Mouse (Mus musculus): ENCODE data around the gene Ccar1. TPM values are rescaled to one million over a fixed set of nuclear protein-coding genes. Genes with fewer than 3 reads are reported as not detected.
"Not testable (repeated sequence)": the region's sequence is repeated elsewhere in the genome, so short reads cannot be mapped to it uniquely, and the experiment has no call there.

Ccar1 gene
- polyA plus RNA-seq, 1 experiment, result 94.1 TPM

DNA sequence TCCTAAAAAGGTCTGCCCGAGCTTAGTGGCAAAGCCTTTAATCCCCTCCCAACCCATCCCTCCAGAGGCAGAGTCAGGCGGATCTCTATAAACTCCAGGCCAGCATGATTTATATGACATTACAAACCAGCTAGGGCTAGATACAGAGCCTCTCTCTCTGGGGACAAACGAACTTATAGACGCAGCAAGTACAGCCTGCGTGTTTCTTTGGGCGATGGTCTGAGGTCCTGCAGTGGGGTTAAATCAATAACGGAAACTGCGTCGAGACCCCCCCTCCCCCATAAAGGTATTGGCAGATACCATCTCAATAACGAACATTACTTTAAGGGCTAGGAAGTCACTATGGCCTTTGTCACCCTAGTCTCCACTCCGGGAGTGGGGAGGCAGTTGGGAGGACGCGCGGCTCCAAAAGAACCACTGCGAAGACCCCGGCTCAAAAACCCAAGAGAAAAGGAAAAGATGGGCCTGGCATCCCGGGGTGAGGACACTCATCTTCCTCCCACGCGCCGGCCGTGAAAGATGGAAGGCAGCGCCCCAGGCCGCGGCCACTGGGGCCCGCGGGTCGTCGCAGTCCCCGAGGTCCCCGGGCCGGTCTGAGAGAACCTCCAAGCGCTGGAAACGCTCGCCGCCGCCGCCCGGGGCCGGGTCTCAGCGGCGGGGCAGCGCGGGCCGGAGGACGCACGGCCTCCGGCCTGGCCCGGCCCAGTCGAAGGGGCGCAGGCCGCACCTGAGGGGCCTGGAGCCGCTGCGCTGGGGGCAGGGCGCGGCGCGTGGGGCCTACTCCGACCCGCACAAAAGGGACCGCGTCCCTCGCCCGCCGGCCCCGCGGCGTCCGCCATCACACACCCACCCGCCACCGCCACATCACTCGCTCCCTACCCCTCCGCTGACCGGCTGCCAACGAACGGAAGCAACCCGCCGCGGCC lies 572 bp downstream of the Ccar1 start:
- H3K4me1 ChIP-seq (ENCODE audit: control insufficient read depth, insufficient read depth, low read length), result peaks cover 2% of the 10 kb centered on the region; the same call in 1 of the 2 replicates
- H3K36me3 ChIP-seq (ENCODE audit: control insufficient read depth, insufficient read depth, low read length), result peaks cover 2% of the 10 kb centered on the region
- no peaks in the 10 kb centered on the region for H3K27me3 ChIP-seq (ENCODE audit: control insufficient read depth, insufficient read depth, low read length)
- H3K27ac ChIP-seq (ENCODE audit: control insufficient read depth, insufficient read depth, low read depth, low read length), result peak overlapping the region; percentile 96
- H3K4me3 ChIP-seq (ENCODE audit: control insufficient read depth, low read depth, low read length), result peak overlapping the region; percentile 93
- no peak for TF ChIP-seq POLR2A (IDR thresholded peaks at IDR 0.05; ENCODE audit: control insufficient read depth, low read depth, low read length)
- TF ChIP-seq CTCF (IDR thresholded peaks at IDR 0.05; ENCODE audit: control insufficient read depth, insufficient read depth, insufficient replicate concordance, low read depth, low read length), result no peak

DNA sequence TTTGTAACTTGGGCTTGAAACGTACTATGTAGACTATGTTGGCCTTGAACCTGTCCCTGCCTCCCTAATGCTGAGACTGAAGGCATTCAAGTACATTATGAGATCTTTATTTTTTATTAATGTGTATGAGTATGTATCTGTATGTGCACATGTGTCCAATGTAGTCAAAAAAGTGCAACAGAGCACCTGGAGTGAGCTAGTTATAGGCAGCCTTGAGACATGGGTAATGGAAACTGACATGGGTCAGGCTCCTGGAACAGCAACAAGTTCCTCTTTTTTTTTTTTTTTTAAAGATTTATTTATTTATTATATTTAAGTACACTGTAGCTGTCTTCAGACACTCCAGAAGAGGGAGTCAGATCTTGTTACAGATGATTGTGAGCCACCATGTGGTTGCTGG lies 10.3 kb downstream of the Ccar1 start:
- H3K4me1 ChIP-seq (ENCODE audit: control insufficient read depth, insufficient read depth, low read length); H3K4me3 ChIP-seq (ENCODE audit: control insufficient read depth, low read depth, low read length); H3K36me3 ChIP-seq (ENCODE audit: control insufficient read depth, insufficient read depth, low read length); H3K27me3 ChIP-seq (ENCODE audit: control insufficient read depth, insufficient read depth, low read length); H3K27ac ChIP-seq (ENCODE audit: control insufficient read depth, insufficient read depth, low read depth, low read length): not testable (repeated sequence)

DNA sequence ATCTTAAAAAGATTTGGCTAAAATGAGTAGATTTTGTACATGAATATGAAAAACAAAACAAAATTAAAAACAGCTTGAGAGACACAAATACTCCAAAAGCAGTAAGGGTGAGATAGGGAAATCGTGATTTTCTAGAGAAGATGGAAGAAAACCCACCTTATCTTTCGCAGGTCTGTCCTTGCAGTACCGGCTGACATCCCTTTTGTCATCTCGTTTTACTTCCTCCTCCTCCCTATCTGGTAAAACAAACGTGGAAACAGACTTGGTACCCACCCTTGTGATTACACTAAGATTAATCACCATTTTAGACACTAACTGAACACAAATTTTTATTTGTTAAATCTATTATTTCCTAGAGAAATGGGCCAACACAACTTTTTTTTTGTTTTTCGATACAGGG lies 41.3 kb downstream of the Ccar1 start:
- Histone ChIP-seq H3K27me3 (ENCODE audit: control insufficient read depth, insufficient read depth, low read length) (no peaks in the 10 kb centered on the region), H3K36me3 (ENCODE audit: control insufficient read depth, insufficient read depth, low read length) (peaks cover 6% of the 10 kb centered on the region), H3K27ac (ENCODE audit: control insufficient read depth, insufficient read depth, low read depth, low read length) (no peak overlapping the region), H3K4me3 (ENCODE audit: control insufficient read depth, low read depth, low read length) (no peak overlapping the region), H3K4me1 (ENCODE audit: control insufficient read depth, insufficient read depth, low read length) (no peaks in the 10 kb centered on the region)
- TF ChIP-seq CTCF (IDR thresholded peaks at IDR 0.05; ENCODE audit: control insufficient read depth, insufficient read depth, insufficient replicate concordance, low read depth, low read length), result no peak
- TF ChIP-seq POLR2A (IDR thresholded peaks at IDR 0.05; ENCODE audit: control insufficient read depth, low read depth, low read length), result no peak

DNA sequence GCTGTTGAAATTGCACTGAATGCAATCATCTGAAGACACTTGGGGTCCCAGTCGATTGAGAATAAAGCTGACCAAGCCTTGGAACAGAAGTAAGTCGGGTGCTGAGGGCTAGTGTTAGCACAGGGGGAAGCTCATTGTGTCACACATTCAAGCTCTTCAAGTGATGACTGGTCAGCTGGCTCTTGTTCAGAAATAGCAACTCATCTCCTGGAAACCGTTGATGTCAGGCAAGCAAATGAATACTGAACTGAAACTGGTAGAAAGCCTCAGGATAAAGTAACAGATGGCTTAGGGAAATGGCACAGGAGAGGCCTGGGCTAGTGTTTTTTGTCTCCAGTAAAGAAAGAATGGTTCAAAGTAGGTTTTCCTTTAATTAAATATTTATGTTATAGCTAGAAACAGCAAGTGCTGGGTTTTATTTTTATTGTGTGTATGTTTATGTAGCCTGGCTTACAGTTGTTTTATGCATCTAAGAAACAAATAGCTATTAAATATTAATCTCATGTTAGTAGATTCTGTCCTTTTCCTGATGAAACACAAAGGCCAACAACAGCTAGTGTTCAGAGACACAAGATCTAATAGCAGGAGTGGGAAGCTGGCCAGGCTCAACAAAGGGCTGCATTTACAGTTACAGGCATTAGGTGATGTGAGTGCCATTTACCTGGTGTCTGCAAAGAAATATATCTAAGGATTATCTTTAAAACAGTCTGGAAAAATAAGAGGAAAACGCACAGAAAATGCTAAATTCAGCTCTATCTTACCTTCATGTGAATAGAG lies 51.9 kb downstream of the Ccar1 start:
- H3K36me3 ChIP-seq (ENCODE audit: control insufficient read depth, insufficient read depth, low read length), result no peaks in the 10 kb centered on the region

DNA sequence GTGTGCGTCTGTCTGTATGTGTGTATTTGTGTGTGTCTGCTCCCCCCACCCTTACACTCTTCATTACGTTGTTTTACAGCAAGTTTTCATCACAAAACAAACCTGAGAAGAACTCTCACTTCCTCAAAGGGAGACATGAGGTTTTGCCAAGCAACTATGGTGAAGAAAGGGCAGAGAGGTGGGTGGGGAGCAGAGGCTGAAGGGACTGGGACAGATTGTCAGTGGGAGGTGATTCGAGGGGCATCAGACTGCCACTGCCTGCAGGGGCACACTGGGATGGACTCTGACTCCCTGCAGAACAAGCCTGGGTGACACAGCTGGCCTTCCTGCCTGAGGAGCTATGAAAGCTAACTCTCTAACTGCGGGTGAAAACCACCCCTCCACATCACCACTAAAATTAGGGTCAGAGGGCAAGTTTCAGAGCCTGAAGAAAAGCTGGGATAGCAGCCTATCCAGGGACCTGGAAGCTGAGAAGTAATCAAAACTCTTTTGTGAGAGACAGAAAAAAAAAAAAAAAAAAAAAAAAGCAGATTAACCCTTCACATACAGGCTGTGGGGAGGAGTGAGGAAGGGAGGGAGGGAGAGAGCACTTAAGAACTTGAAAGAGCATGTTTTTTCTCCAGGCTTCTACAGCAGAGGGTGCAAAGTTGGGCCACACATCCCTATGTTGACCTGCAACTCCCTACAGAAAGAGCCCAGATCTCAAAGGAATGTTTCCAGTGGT lies 55.0 kb downstream of the Ccar1 start:
- TF ChIP-seq POLR2A (IDR thresholded peaks at IDR 0.05; ENCODE audit: control insufficient read depth, low read depth, low read length) (no peak), CTCF (IDR thresholded peaks at IDR 0.05; ENCODE audit: control insufficient read depth, insufficient read depth, insufficient replicate concordance, low read depth, low read length) (no peak)
- Histone ChIP-seq H3K36me3 (ENCODE audit: control insufficient read depth, insufficient read depth, low read length) (no peaks in the 10 kb centered on the region), H3K27ac (ENCODE audit: control insufficient read depth, insufficient read depth, low read depth, low read length) (no peak overlapping the region), H3K4me3 (ENCODE audit: control insufficient read depth, low read depth, low read length) (no peak overlapping the region), H3K27me3 (ENCODE audit: control insufficient read depth, insufficient read depth, low read length) (no peaks in the 10 kb centered on the region), H3K4me1 (ENCODE audit: control insufficient read depth, insufficient read depth, low read length) (no peaks in the 10 kb centered on the region)

More for the DNA sequence above, 51.9 kb downstream of the Ccar1 start:
- Histone ChIP-seq H3K4me3 (ENCODE audit: control insufficient read depth, low read depth, low read length) (no peak overlapping the region), H3K27ac (ENCODE audit: control insufficient read depth, insufficient read depth, low read depth, low read length) (no peak overlapping the region), H3K27me3 (ENCODE audit: control insufficient read depth, insufficient read depth, low read length) (no peaks in the 10 kb centered on the region), H3K4me1 (ENCODE audit: control insufficient read depth, insufficient read depth, low read length) (no peaks in the 10 kb centered on the region)
- TF ChIP-seq CTCF (IDR thresholded peaks at IDR 0.05; ENCODE audit: control insufficient read depth, insufficient read depth, insufficient replicate concordance, low read depth, low read length) (no peak), POLR2A (IDR thresholded peaks at IDR 0.05; ENCODE audit: control insufficient read depth, low read depth, low read length) (no peak)

DNA sequence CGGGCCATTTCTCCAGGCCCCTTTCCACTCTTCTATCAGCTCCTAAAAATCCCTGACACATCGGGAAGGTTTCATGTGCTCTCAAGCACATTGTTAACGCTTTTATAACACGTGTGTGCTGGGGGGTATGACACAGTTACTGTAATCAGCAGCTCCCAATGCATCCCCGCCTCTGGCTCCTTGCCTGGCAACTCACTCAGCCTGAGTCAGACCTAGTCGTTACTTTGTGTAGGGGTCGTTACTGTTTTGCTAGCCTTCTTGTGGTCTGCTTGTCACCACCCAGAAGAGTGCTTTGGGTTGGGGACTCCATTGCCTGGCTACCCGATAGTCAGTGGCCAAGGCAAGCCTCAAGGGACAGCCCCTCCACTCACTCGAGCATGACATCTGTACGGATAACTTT lies 61.3 kb downstream of the Ccar1 start:
- no peak overlapping the region for H3K4me3 ChIP-seq (ENCODE audit: control insufficient read depth, low read depth, low read length)
- no peak overlapping the region for H3K27ac ChIP-seq (ENCODE audit: control insufficient read depth, insufficient read depth, low read depth, low read length)
- TF ChIP-seq POLR2A (IDR thresholded peaks at IDR 0.05; ENCODE audit: control insufficient read depth, low read depth, low read length) (no peak), CTCF (IDR thresholded peaks at IDR 0.05; ENCODE audit: control insufficient read depth, insufficient read depth, insufficient replicate concordance, low read depth, low read length) (no peak)
- H3K36me3 ChIP-seq (ENCODE audit: control insufficient read depth, insufficient read depth, low read length), result no peaks in the 10 kb centered on the region
- no peaks in the 10 kb centered on the region for H3K27me3 ChIP-seq (ENCODE audit: control insufficient read depth, insufficient read depth, low read length)
- H3K4me1 ChIP-seq (ENCODE audit: control insufficient read depth, insufficient read depth, low read length), result peaks cover 8% of the 10 kb centered on the region
